Mouse (Mus musculus) thymus, adult 2 months (tissue): Measurements from ENCODE around the gene Mybpc2. TPM values are rescaled to one million over a fixed set of nuclear protein-coding genes. Genes with fewer than 3 reads are reported as not detected.

Experiments
- DNase-seq: peaks from one replicate; pipeline ENCODE4 v3.0.0; 2021
- H3K27ac ChIP-seq: fragments of 200-500 bp; 2 replicates; pipeline ENCODE4 v1.5.1; 2012; ENCODE audit warnings: low read length, control low read depth; ENCODE audit not compliant: control insufficient read depth, insufficient read depth
- H3K27me3 ChIP-seq: fragments of 200-500 bp; 2 replicates; pipeline ENCODE4 v1.6.1; 2012; ENCODE audit warnings: mild to moderate bottlenecking, low read length, moderate library complexity, mixed read lengths; ENCODE audit not compliant: control insufficient read depth, insufficient read depth
- H3K36me3 ChIP-seq: fragments of 200-500 bp; 2 replicates; pipeline ENCODE4 v1.6.1; 2012; ENCODE audit warnings: mild to moderate bottlenecking, low read length, moderate library complexity; ENCODE audit not compliant: control insufficient read depth, insufficient read depth
- H3K4me1 ChIP-seq: fragments of 200-500 bp; replicated peaks from 2 replicates; pipeline ENCODE4 v1.6.1; 2012; ENCODE audit warnings: low read length; ENCODE audit not compliant: control insufficient read depth, insufficient read depth
- H3K4me3 ChIP-seq: fragments of 200-500 bp; 2 replicates; pipeline ENCODE4 v1.5.1; 2012; ENCODE audit warnings: mild to moderate bottlenecking, low read length, control low read depth, moderate library complexity; ENCODE audit not compliant: control insufficient read depth, insufficient read depth
- CTCF ChIP-seq: fragments of 200-500 bp; IDR thresholded peaks from 2 replicates; pipeline ENCODE4 v1.5.1; 2012; ENCODE audit warnings: mild to moderate bottlenecking, control low read depth, low read length, moderate library complexity, borderline replicate concordance; ENCODE audit not compliant: control insufficient read depth, poor library complexity, insufficient read depth; ENCODE audit errors: extremely low read depth
- POLR2A ChIP-seq: fragments of 200-500 bp; IDR thresholded peaks from 2 replicates; pipeline ENCODE4 v1.6.1; 2012; ENCODE audit warnings: mild to moderate bottlenecking, low read length, control low read depth, moderate library complexity; ENCODE audit not compliant: control insufficient read depth, poor library complexity, insufficient read depth; ENCODE audit errors: extremely low read depth
- WGBS: fragments of 180-500 bp; shearing (Covaris S2); methylation state at CpG from one replicate; pipeline ENCODE4 v1.1.7; 2018; 5-methylcytosine and 5-hydroxymethylcytosine counted together
- polyA plus RNA-seq: library from polyadenylated mRNA; depleted of rRNA; stranded (reverse); fragments of >200 nt; gene quantifications from 2 replicates; pipeline ENCODE4 v1.2.3, GENCODE M21; 2012; rRNA removed

Mybpc2 gene
- 0.53 and 0.55 TPM in 2 replicates for polyA plus RNA-seq

GRCm38 (mm10) chr7:44524502-44524901 lies at the start of gene Mybpc2:
Gene Mybpc2, minus strand, starts transcription at chr7:44524656.
- H3K27me3 ChIP-seq: no peaks in the 10 kb centered on the region
- no peak within 1 kb of the TSS for H3K4me3 ChIP-seq
- peaks cover 13% of the 10 kb centered on the region for H3K4me1 ChIP-seq
- H3K27ac ChIP-seq: no peak within 1 kb of the TSS
- no peak for DNase-seq
- no peaks in the 10 kb centered on the region for H3K36me3 ChIP-seq
- TF ChIP-seq CTCF (no peak), POLR2A (no peak)
- 69% methylated on average over 12 of the region's 12 CpGs for WGBS

- Histone ChIP-seq H3K36me3 (no peaks in the 10 kb centered on the region), H3K27me3 (no peaks in the 10 kb centered on the region), H3K4me1 (no peaks in the 10 kb centered on the region), H3K4me3 (no peak overlapping the region), H3K27ac (no peak overlapping the region)
- no peak for DNase-seq
- no peak for TF ChIP-seq POLR2A
- no peak for TF ChIP-seq CTCF
- WGBS: 55% methylated on average over 5 of the region's 5 CpGs
These were observed 48.6 kb upstream of the Mybpc2 start for GRCm38 (mm10) chr7:44572956-44573484.

GRCm38 (mm10) chr7:44572213-44572701 lies 47.8 kb upstream of the Mybpc2 start, which contains the start of gene Napsa:
Gene Napsa, plus strand, starts transcription at chr7:44572380.
- Histone ChIP-seq H3K4me1 (no peaks in the 10 kb centered on the region), H3K27ac (no peak within 1 kb of the TSS), H3K4me3 (no peak within 1 kb of the TSS), H3K27me3 (no peaks in the 10 kb centered on the region), H3K36me3 (no peaks in the 10 kb centered on the region)
- WGBS: 3% methylated on average over 7 of the region's 7 CpGs
- no peak for TF ChIP-seq POLR2A
- TF ChIP-seq CTCF: no peak
- no peak for DNase-seq

- no peaks in the 10 kb centered on the region for H3K36me3 ChIP-seq
- H3K4me1 ChIP-seq: no peaks in the 10 kb centered on the region
- no peak for DNase-seq
- 72% methylated on average over 4 of the region's 4 CpGs for WGBS
- TF ChIP-seq POLR2A (no peak), CTCF (no peak)
- H3K4me3 ChIP-seq: no peak overlapping the region
- no peaks in the 10 kb centered on the region for H3K27me3 ChIP-seq
- H3K27ac ChIP-seq: no peak overlapping the region
These were observed 47.4 kb upstream of the Mybpc2 start for GRCm38 (mm10) chr7:44571811-44572210.

GRCm38 (mm10) chr7:44570989-44571388 lies 46.5 kb upstream of the Mybpc2 start:
- no peak overlapping the region for H3K27ac ChIP-seq
- H3K27me3 ChIP-seq: no peaks in the 10 kb centered on the region
- TF ChIP-seq CTCF: no peak
- no peak for TF ChIP-seq POLR2A
- WGBS: 36% methylated on average over 6 of the region's 6 CpGs
- H3K4me3 ChIP-seq: no peak overlapping the region
- H3K4me1 ChIP-seq: no peaks in the 10 kb centered on the region
- DNase-seq: no peak
- H3K36me3 ChIP-seq: no peaks in the 10 kb centered on the region

GRCm38 (mm10) chr7:44568803-44569202 lies 44.3 kb upstream of the Mybpc2 start:
- no peaks in the 10 kb centered on the region for H3K27me3 ChIP-seq
- TF ChIP-seq CTCF (no peak), POLR2A (no peak)
- no peaks in the 10 kb centered on the region for H3K36me3 ChIP-seq
- DNase-seq: no peak
- no peak overlapping the region for H3K4me3 ChIP-seq
- no peaks in the 10 kb centered on the region for H3K4me1 ChIP-seq
- WGBS: 87% methylated on average over 9 of the region's 9 CpGs
- H3K27ac ChIP-seq: no peak overlapping the region
